ENCODE assay signal across 13 mouse cellular contexts in genomic region chr13:16805560-16805959, GRCm38 (mm10).
DNase-seq lines count a peak whose midpoint lies in the region; ATAC-seq and TF ChIP-seq lines count a peak whose summit lies in the region.
"Had no signal": no experiment of that assay in that cellular context is flagged by ENCODE, and none has a peak within 500 bp of the region (broad histone marks: within the 10 kb centered on the region; RNA-seq: fewer than 3 reads in every experiment).

No protein-coding gene starts in this region.

- no peaks in the 10 kb centered on the region for H3K36me3 ChIP-seq in kidney, embryonic 15.5 days
- H3K36me3 ChIP-seq in midbrain, embryonic 10.5 days, result no peaks in the 10 kb centered on the region
- H3K36me3 ChIP-seq in forebrain, embryonic 13.5 days (ENCODE audit: poor library complexity, severe bottlenecking), result no peaks in the 10 kb centered on the region
- H3K36me3 ChIP-seq: heart, embryonic 15.5 days; liver, embryonic 13.5 days had no signal

- H3K4me1 ChIP-seq in kidney, embryonic 15.5 days, result no peaks in the 10 kb centered on the region
- H3K4me1 ChIP-seq in midbrain, embryonic 10.5 days, result no peaks in the 10 kb centered on the region
- no peaks in the 10 kb centered on the region for H3K4me1 ChIP-seq in forebrain, embryonic 13.5 days
- H3K4me1 ChIP-seq: heart, embryonic 15.5 days; liver, embryonic 13.5 days had no signal

- no peak overlapping the region for H3K9ac ChIP-seq in kidney, embryonic 15.5 days
- no peak overlapping the region for H3K9ac ChIP-seq in forebrain, embryonic 13.5 days
- H3K9ac ChIP-seq: heart, embryonic 15.5 days; liver, embryonic 13.5 days had no signal

- no peak overlapping the region for H3K4me3 ChIP-seq in kidney, embryonic 15.5 days (replicated peaks)
- H3K4me3 ChIP-seq in midbrain, embryonic 10.5 days, result no peak overlapping the region
- no peak overlapping the region for H3K4me3 ChIP-seq in forebrain, embryonic 13.5 days
- H3K4me3 ChIP-seq: heart, embryonic 15.5 days; liver, embryonic 13.5 days had no signal

- peak; percentile 62; the same call in 1 of the 2 replicates for ATAC-seq in kidney, embryonic 15.5 days (replicated peaks; ENCODE audit: low FRiP score)
- ATAC-seq in megakaryocyte, adult 5-6 weeks (ENCODE audit: poor library complexity, severe bottlenecking), result peak; percentile 64
- ATAC-seq in forebrain, embryonic 13.5 days, result no peak
- ATAC-seq: forebrain, embryonic 14.5 days had no signal

- no peak overlapping the region for H3K4me2 ChIP-seq in kidney, embryonic 15.5 days
- no peak overlapping the region for H3K4me2 ChIP-seq in forebrain, embryonic 13.5 days
- H3K4me2 ChIP-seq: heart, embryonic 15.5 days; liver, embryonic 13.5 days had no signal

- TF ChIP-seq POLR2A in brain, embryonic 14.5 days (IDR thresholded peaks at IDR 0.05; ENCODE audit: borderline replicate concordance, extremely low read depth, insufficient read depth, insufficient read length, poor library complexity, severe bottlenecking), result no peak

- DNase-seq in R1 (ENCODE audit: low read depth, low spot score), result peak; percentile 51
- DNase-seq in brain, embryonic 14.5 days (ENCODE audit: low read depth), result peak; percentile 15
- DNase-seq in midbrain, embryonic 10.5 days (ENCODE audit: low spot score), result no peak
- DNase-seq in right cerebral cortex, adult 18-20 months, result no peak
- DNase-seq: adrenal gland, postnatal 10 days; cerebellum, adult 9-10 months; liver, embryonic 13.5 days; thymus, postnatal 4 days had no signal

- no peaks in the 10 kb centered on the region for H3K27me3 ChIP-seq in kidney, embryonic 15.5 days
- H3K27me3 ChIP-seq in midbrain, embryonic 10.5 days (ENCODE audit: low read depth, poor library complexity, severe bottlenecking), result no peaks in the 10 kb centered on the region
- no peaks in the 10 kb centered on the region for H3K27me3 ChIP-seq in forebrain, embryonic 13.5 days
- H3K27me3 ChIP-seq: heart, embryonic 15.5 days; liver, embryonic 13.5 days had no signal

- WGBS in kidney, embryonic 15.5 days, result 57% methylated on average over 3 of the region's 3 CpGs
- 59% methylated on average over 3 of the region's 3 CpGs for WGBS in midbrain, embryonic 10.5 days
- 57% methylated on average over 3 of the region's 3 CpGs for WGBS in forebrain, embryonic 13.5 days

- H3K27ac ChIP-seq in kidney, embryonic 15.5 days, result no peak overlapping the region
- H3K27ac ChIP-seq in midbrain, embryonic 10.5 days (replicated peaks), result no peak overlapping the region
- H3K27ac ChIP-seq in forebrain, embryonic 13.5 days, result no peak overlapping the region
- H3K27ac ChIP-seq: heart, embryonic 15.5 days; liver, embryonic 13.5 days had no signal

- TF ChIP-seq CTCF in brain, embryonic 14.5 days (IDR thresholded peaks at IDR 0.05; ENCODE audit: borderline replicate concordance, extremely low read depth, insufficient read depth, insufficient read length), result no peak

- H3K9me3 ChIP-seq in kidney, embryonic 15.5 days (replicated peaks), result no peaks in the 10 kb centered on the region
- no peaks in the 10 kb centered on the region for H3K9me3 ChIP-seq in midbrain, embryonic 10.5 days (replicated peaks)
- no peaks in the 10 kb centered on the region for H3K9me3 ChIP-seq in forebrain, embryonic 13.5 days (replicated peaks)
- H3K9me3 ChIP-seq: heart, embryonic 15.5 days; liver, embryonic 13.5 days had no signal

Comparison
In these comparisons a context has a peak if more than half of its experiments do, and no peak if none do; other contexts are left out.
1. DNase-seq: peak in R1 (single experiment) and brain, embryonic 14.5 days (single experiment); none in midbrain, embryonic 10.5 days (single experiment) and right cerebral cortex, adult 18-20 months (single experiment).